Mouse (Mus musculus) c-Kit-positive CD71-positive TER-119-negative erythroid progenitor cells, embryonic 14.5 days (primary cell): ENCODE results near the gene Gmppa.
A peak's percentile ranks its signal among the peaks of the same experiment; 100 is the strongest.

Experiments used
- DNase-seq: peaks from one replicate; pipeline ENCODE4 v3.0.0-alpha.2; 2013; ENCODE audit warnings: low read depth

The Gmppa gene

GRCm38 (mm10) chr1:75423780-75424390, 11.8 kb upstream of the Gmppa start:
- no peak for DNase-seq

- DNase-seq, result peak; percentile 31
These were observed 9.8 kb upstream of the Gmppa start for GRCm38 (mm10) chr1:75425796-75426471.

GRCm38 (mm10) chr1:75438782-75439181, 3.1 kb downstream of the Gmppa start:
- DNase-seq, result no peak

- no peak for DNase-seq
These were observed 4.9 kb downstream of the Gmppa start for GRCm38 (mm10) chr1:75440661-75441060.

GRCm38 (mm10) chr1:75441471-75441996, 5.8 kb downstream of the Gmppa start:
- DNase-seq, result no peak

- no peak for DNase-seq
These were observed 6.4 kb downstream of the Gmppa start for GRCm38 (mm10) chr1:75442171-75442570.

- no peak for DNase-seq
These were observed 7.1 kb downstream of the Gmppa start for GRCm38 (mm10) chr1:75442811-75443210.

- DNase-seq, result no peak
These were observed 7.7 kb downstream of the Gmppa start for GRCm38 (mm10) chr1:75443247-75444024.

GRCm38 (mm10) chr1:75444208-75444607, 8.5 kb downstream of the Gmppa start:
- DNase-seq, result no peak

GRCm38 (mm10) chr1:75445141-75445701, 9.5 kb downstream of the Gmppa start:
- DNase-seq, result no peak

GRCm38 (mm10) chr1:75445751-75446611, 10.3 kb downstream of the Gmppa start:
- peak; percentile 73 for DNase-seq

- no peak for DNase-seq
These were observed 10.9 kb downstream of the Gmppa start for GRCm38 (mm10) chr1:75446656-75447055.

- DNase-seq, result no peak
These were observed 11.7 kb downstream of the Gmppa start for GRCm38 (mm10) chr1:75447265-75448051.

- DNase-seq, result no peak
These were observed 12.3 kb downstream of the Gmppa start for GRCm38 (mm10) chr1:75448052-75448431.

GRCm38 (mm10) chr1:75448937-75449336, 13.2 kb downstream of the Gmppa start:
- DNase-seq, result no peak

- DNase-seq, result no peak
These were observed 13.8 kb downstream of the Gmppa start for GRCm38 (mm10) chr1:75449377-75450135.

GRCm38 (mm10) chr1:75450314-75451005, 14.7 kb downstream of the Gmppa start, which contains the start of gene Asic4:
Gene Asic4, plus strand, starts transcription at chr1:75450436.
- DNase-seq, result no peak

- DNase-seq, result no peak
These were observed 16.2 kb downstream of the Gmppa start for GRCm38 (mm10) chr1:75451900-75452299.

GRCm38 (mm10) chr1:75455433-75455832, 19.7 kb downstream of the Gmppa start:
- DNase-seq, result no peak
